Mouse (Mus musculus) thymus, adult 18-20 months (tissue): ENCODE results near the gene Olfr1312.
"Not testable (repeated sequence)": the region's sequence is repeated elsewhere in the genome, so short reads cannot be mapped to it uniquely, and the experiment has no call there.

Experiments used
- DNase-seq, 2 experiments: peaks; one replicate each; pipeline ENCODE4 v3.0.0; 2022; ENCODE audit warnings: mixed read lengths in 2 of 2

Gene Olfr1312

GRCm38 (mm10) chr2:112050138-112050537 is at the start of gene Olfr1312:
Gene Olfr1312, minus strand, starts transcription at chr2:112050238.
- DNase-seq = no peak

GRCm38 (mm10) chr2:112096681-112097080 is 46.6 kb upstream of the Olfr1312 start, which contains the start of gene Olfr1314:
Gene Olfr1314, minus strand, starts transcription at chr2:112096781.
- DNase-seq = no peak

- no peak for DNase-seq
Observed at GRCm38 (mm10) chr2:112077743-112078142, 27.7 kb upstream of the Olfr1312 start, which contains the start of gene Olfr1313. Gene Olfr1313, minus strand, starts transcription at chr2:112077843.

- DNase-seq = not testable (repeated sequence)
Observed at GRCm38 (mm10) chr2:112026971-112027370, 23.1 kb downstream of the Olfr1312 start.

- DNase-seq = no peak
Observed at GRCm38 (mm10) chr2:112024312-112024711, 25.7 kb downstream of the Olfr1312 start, which contains the start of gene Olfr1311. Gene Olfr1311, minus strand, starts transcription at chr2:112024412.

- no peak for DNase-seq
Observed at GRCm38 (mm10) chr2:112014900-112015299, 35.1 kb downstream of the Olfr1312 start.

- no peak for DNase-seq
Observed at GRCm38 (mm10) chr2:112012608-112013007, 37.4 kb downstream of the Olfr1312 start, which contains the start of gene Olfr1310. Gene Olfr1310, minus strand, starts transcription at chr2:112012708.

DNA sequence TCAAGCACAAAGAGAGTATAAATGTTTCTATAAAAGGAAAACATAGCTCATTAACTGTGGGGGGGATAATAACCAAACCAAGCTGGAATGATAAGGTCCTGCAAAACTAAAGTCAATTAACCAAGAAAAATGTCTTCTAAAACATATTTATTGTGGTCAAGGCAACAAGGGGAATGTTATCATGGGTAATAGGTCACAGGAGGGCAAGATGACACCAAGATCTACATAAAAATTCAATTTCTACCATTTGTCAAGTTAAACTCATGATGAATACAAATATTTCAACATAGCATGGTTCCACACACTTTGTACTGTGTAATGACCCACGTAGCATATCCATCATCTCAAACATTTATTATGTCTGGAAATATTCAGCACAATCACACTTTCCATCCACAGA is 59.9 kb downstream of the Olfr1312 start, which contains the start of gene Olfr1309:
TSS of gene Olfr1309 (minus strand) at position 101 of the 400 bp plus-strand sequence.
- no peak for DNase-seq
